Mouse (Mus musculus): ENCODE results near the gene Pcnx2. TPM values are rescaled to one million over a fixed set of nuclear protein-coding genes. Genes with fewer than 3 reads are reported as not detected.

The Pcnx2 gene
- polyA plus RNA-seq (2015; fragmentation: Illumina TruSeq; extraction: RNeasy Lipid Tissue Mini Kit (QIAGEN cat#74804); ENCODE audit: low read depth, low replicate concordance), result 46.8 TPM

DNA sequence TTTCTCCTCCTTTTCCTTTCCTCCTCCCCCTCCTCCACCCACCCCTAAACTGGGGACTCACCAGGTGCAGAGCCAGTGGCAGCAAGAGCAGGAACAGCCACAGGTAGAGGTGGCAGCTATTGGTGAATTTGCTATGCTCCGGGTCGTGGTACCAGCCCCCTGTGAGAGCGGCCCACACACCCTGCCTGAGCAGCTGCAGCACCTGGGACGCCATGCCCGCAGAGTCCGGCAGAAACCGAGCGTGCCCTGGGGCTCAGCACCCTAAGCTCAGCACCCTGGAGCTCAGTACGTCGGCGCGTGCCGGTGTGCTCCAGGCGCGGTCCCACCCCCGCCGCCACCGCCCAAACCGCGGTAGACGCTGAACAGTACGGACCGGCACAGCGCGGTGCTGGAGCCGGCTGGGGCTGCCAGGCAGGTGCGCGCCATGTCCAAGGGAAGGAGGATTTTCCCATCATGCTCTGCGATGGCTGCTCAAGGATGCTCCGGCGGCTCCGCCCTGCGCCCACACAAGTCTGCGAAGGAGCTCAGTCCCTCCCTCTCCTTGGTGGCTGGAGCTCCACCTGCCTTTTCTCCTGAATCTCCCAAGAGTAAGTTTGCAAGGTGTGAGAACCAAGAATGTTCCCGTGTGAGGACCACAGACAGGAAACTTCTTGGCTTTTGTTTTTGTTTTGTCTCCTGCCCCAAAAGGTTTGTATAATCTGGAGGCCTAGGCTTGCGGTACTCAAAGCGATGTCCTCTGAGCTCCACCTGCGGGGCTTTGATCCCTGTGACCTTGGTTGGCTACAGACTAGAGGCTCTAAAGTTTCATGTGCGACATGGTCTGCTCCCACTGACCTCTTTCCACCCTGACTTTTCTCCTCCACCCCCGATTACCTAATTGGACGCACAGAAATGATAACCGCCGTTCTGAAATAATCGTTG lies at the start of gene Pcnx2:
TSS of gene Pcnx2 (minus strand) at position 450 of the 921 bp plus-strand sequence.

DNA sequence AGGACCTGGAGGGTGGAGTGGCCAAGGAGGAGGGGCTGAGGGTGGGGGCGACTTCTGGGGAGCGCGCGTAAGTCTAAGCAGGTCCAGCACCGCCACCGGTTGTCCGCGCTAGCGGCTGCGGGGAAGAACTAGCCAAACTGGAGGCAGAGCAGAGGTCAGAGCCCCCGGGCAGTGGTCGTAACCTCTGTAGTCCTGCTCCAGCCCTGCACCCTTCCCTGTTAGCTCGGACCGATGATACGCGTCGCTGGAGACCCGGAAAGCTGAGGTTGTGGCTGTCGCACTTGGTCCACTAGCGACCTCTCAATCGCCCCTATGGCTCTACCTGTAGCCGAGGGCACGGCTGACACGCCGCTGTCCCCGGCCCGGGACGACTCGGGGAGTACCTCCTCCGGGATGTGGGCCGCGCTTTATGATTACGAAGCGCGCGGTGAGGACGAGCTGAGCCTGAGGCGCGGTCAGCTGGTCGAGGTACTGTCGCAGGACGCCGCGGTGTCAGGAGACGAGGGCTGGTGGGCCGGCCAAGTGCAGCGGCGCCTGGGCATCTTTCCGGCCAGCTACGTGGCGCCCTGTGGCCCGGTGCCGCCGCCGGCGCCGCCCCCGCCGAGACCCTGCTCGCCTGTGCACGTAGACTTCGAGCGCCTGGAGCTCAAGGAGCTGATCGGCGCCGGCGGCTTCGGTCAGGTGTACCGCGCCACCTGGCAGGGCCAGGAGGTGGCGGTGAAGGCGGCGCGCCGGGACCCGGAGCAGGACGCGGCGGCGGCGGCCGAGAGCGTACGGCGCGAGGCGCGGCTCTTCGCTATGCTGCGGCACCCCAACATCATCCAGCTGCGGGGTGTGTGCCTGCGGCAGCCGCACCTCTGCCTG lies 12.5 kb upstream of the Pcnx2 start, which contains the start of gene Map3k21:
TSS of gene Map3k21 (plus strand) at position 86 of the 864 bp plus-strand sequence.

DNA sequence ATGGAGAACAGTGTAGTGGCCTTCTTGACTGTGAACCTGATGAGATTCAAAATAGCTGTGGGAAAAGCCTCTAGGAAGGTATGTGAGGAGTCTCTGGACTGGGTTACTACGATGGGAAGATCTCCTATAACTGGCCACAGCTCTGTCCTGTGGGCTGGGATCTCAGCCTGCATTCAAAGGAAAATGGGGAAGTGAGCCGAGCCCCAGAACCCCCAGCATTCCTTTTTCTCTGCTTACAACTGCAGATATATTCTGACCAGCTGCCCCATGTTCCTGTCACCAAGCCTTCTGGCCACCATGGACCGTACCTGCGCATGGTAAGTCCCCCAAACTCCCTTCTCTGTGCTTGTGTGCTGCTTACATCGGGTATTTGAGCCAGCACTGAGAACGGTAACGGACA lies 168.4 kb downstream of the Pcnx2 start, which contains the start of gene Ntpcr:
TSS of gene Ntpcr (plus strand) at position 218 of the 400 bp plus-strand sequence.

Other genes starting within 250 kb of the Pcnx2 start
- gene Map10, start 228.5 kb downstream of the Pcnx2 start, polyA plus RNA-seq (2015; fragmentation: Illumina TruSeq; extraction: RNeasy Lipid Tissue Mini Kit (QIAGEN cat#74804); ENCODE audit: low read depth, low replicate concordance), result 3.1 TPM
- 43.7 TPM for gene Ntpcr, start 168.4 kb downstream of the Pcnx2 start, polyA plus RNA-seq (2015; fragmentation: Illumina TruSeq; extraction: RNeasy Lipid Tissue Mini Kit (QIAGEN cat#74804); ENCODE audit: low read depth, low replicate concordance)
- 1.4 TPM for gene Map3k21, start 12.1 kb upstream of the Pcnx2 start, polyA plus RNA-seq (2015; fragmentation: Illumina TruSeq; extraction: RNeasy Lipid Tissue Mini Kit (QIAGEN cat#74804); ENCODE audit: low read depth, low replicate concordance)
- 109 TPM for gene Kcnk1, start 96.9 kb upstream of the Pcnx2 start, polyA plus RNA-seq (2015; fragmentation: Illumina TruSeq; extraction: RNeasy Lipid Tissue Mini Kit (QIAGEN cat#74804); ENCODE audit: low read depth, low replicate concordance)

Measured in brain, adult 10 weeks (tissue).